Mouse (Mus musculus) brown adipose tissue, adult 24 weeks (tissue): ENCODE data around the gene Crtap. TPM values are rescaled to one million over a fixed set of nuclear protein-coding genes. Genes with fewer than 3 reads are reported as not detected.
A peak's percentile ranks its signal among the peaks of the same experiment; 100 is the strongest.

ENCODE experiments used
- H3K27ac ChIP-seq: fragments of 200-500 bp; replicated peaks from 2 replicates; pipeline ENCODE4 v1.5.1; 2012; ENCODE audit warnings: low read depth, mild to moderate bottlenecking, low read length
- H3K4me1 ChIP-seq: fragments of 200-500 bp; 2 replicates; pipeline ENCODE4 v1.6.1; 2012; ENCODE audit warnings: low read length, mixed read lengths; ENCODE audit not compliant: control insufficient read depth, insufficient read depth, insufficient read length
- H3K4me3 ChIP-seq: fragments of 200-500 bp; 2 replicates; pipeline ENCODE4 v1.5.1; 2012; ENCODE audit warnings: low read depth, mild to moderate bottlenecking, low read length, moderate library complexity; ENCODE audit not compliant: insufficient read depth
- polyA plus RNA-seq: library from polyadenylated mRNA; stranded (reverse); fragments of >200 nt; gene quantifications from 2 replicates; pipeline ENCODE4 v1.2.4, GENCODE M21; 2012; ENCODE audit not compliant: missing spikeins, insufficient read depth, insufficient read length

Crtap gene
- 53.4 and 60.5 TPM in 2 replicates for polyA plus RNA-seq

GRCm38 (mm10) chr9:114389905-114390748, at the start of gene Crtap:
Gene Crtap (minus strand): TSS chr9:114390675.
- 0 out of 2 replicates have a peak, but pooled peaks cover 8% of the 10 kb centered on the region for H3K4me1 ChIP-seq
- no peak within 1 kb of the TSS for H3K27ac ChIP-seq
- H3K4me3 ChIP-seq = peak within 1 kb of the TSS; percentile 72

- Histone ChIP-seq H3K27ac (no peak overlapping the region), H3K4me1 (no peaks in the 10 kb centered on the region), H3K4me3 (no peak overlapping the region)
These were observed 45.2 kb upstream of the Crtap start for GRCm38 (mm10) chr9:114435668-114436067.

- Histone ChIP-seq H3K4me3 (no peak overlapping the region), H3K27ac (no peak overlapping the region), H3K4me1 (no peaks in the 10 kb centered on the region)
These were observed 37.8 kb upstream of the Crtap start for GRCm38 (mm10) chr9:114428103-114428834.

GRCm38 (mm10) chr9:114427425-114427824, 37.0 kb upstream of the Crtap start:
- Histone ChIP-seq H3K27ac (no peak overlapping the region), H3K4me1 (no peaks in the 10 kb centered on the region), H3K4me3 (no peak overlapping the region)

GRCm38 (mm10) chr9:114426201-114426600, 35.7 kb upstream of the Crtap start:
- H3K4me1 ChIP-seq = no peaks in the 10 kb centered on the region
- H3K4me3 ChIP-seq = no peak overlapping the region

GRCm38 (mm10) chr9:114425576-114425975, 35.1 kb upstream of the Crtap start:
- Histone ChIP-seq H3K4me3 (no peak overlapping the region), H3K4me1 (no peaks in the 10 kb centered on the region), H3K27ac (no peak overlapping the region)

More at GRCm38 (mm10) chr9:114426201-114426600, 35.7 kb upstream of the Crtap start:
- no peak overlapping the region for H3K27ac ChIP-seq

- no peak overlapping the region for H3K27ac ChIP-seq
- no peaks in the 10 kb centered on the region for H3K4me1 ChIP-seq
- H3K4me3 ChIP-seq = no peak overlapping the region
These were observed 31.3 kb upstream of the Crtap start for GRCm38 (mm10) chr9:114421797-114422196.

- Histone ChIP-seq H3K4me3 (no peak overlapping the region), H3K4me1 (no peaks in the 10 kb centered on the region), H3K27ac (no peak overlapping the region)
These were observed 30.6 kb upstream of the Crtap start for GRCm38 (mm10) chr9:114421045-114421444.

GRCm38 (mm10) chr9:114420443-114420842, 30.0 kb upstream of the Crtap start:
- Histone ChIP-seq H3K4me3 (no peak overlapping the region), H3K27ac (no peak overlapping the region), H3K4me1 (no peaks in the 10 kb centered on the region)

GRCm38 (mm10) chr9:114418187-114418586, 27.7 kb upstream of the Crtap start:
- H3K4me1 ChIP-seq = no peaks in the 10 kb centered on the region
- H3K27ac ChIP-seq = no peak overlapping the region
- no peak overlapping the region for H3K4me3 ChIP-seq

- Histone ChIP-seq H3K4me1 (no peaks in the 10 kb centered on the region), H3K27ac (no peak overlapping the region), H3K4me3 (no peak overlapping the region)
These were observed 26.4 kb upstream of the Crtap start for GRCm38 (mm10) chr9:114416646-114417517.

GRCm38 (mm10) chr9:114415701-114416100, 25.2 kb upstream of the Crtap start:
- Histone ChIP-seq H3K4me1 (no peaks in the 10 kb centered on the region), H3K4me3 (no peak overlapping the region), H3K27ac (no peak overlapping the region)

- H3K27ac ChIP-seq = no peak overlapping the region
- H3K4me1 ChIP-seq = no peaks in the 10 kb centered on the region
- H3K4me3 ChIP-seq = no peak overlapping the region
These were observed 23.4 kb upstream of the Crtap start for GRCm38 (mm10) chr9:114413866-114414265.

- no peak overlapping the region for H3K4me3 ChIP-seq
- H3K4me1 ChIP-seq = no peaks in the 10 kb centered on the region
- H3K27ac ChIP-seq = no peak overlapping the region
These were observed 21.9 kb upstream of the Crtap start for GRCm38 (mm10) chr9:114412406-114412805.

GRCm38 (mm10) chr9:114411295-114411694, 20.8 kb upstream of the Crtap start:
- H3K27ac ChIP-seq = no peak overlapping the region
- H3K4me3 ChIP-seq = no peak overlapping the region
- H3K4me1 ChIP-seq = no peaks in the 10 kb centered on the region
